Mouse (Mus musculus) gonadal fat pad, adult 2 months (tissue): Measurements from ENCODE around the gene Sipa1l1. TPM values are rescaled to one million over a fixed set of nuclear protein-coding genes. Genes with fewer than 3 reads are reported as not detected.
"Not testable (repeated sequence)": the region's sequence is repeated elsewhere in the genome, so short reads cannot be mapped to it uniquely, and the experiment has no call there.

ENCODE experiments used
- DNase-seq: peaks from one replicate; pipeline ENCODE4 v3.0.0-alpha.2; 2012; ENCODE audit warnings: low read depth
- polyA plus RNA-seq: library from polyadenylated mRNA; depleted of rRNA; stranded (reverse); fragments of >200 nt; gene quantifications from 2 replicates; pipeline ENCODE4 v1.2.3, GENCODE M21; 2012

The Sipa1l1 gene
- polyA plus RNA-seq, 1 experiment, result 26.8 TPM

- no peak for DNase-seq
Observed at GRCm38 (mm10) chr12:82476580-82476979, 307.5 kb downstream of the Sipa1l1 start.

GRCm38 (mm10) chr12:82477826-82478225 is 308.7 kb downstream of the Sipa1l1 start:
- DNase-seq, result no peak

- no peak for DNase-seq
Observed at GRCm38 (mm10) chr12:82478256-82478655, 309.1 kb downstream of the Sipa1l1 start.

GRCm38 (mm10) chr12:82479393-82479792 is 310.3 kb downstream of the Sipa1l1 start:
- DNase-seq, result no peak

- not testable (repeated sequence) for DNase-seq
Observed at GRCm38 (mm10) chr12:82480425-82480824, 311.3 kb downstream of the Sipa1l1 start.

- no peak for DNase-seq
Observed at GRCm38 (mm10) chr12:82485466-82485865, 316.3 kb downstream of the Sipa1l1 start.

GRCm38 (mm10) chr12:82486829-82487560 is 317.9 kb downstream of the Sipa1l1 start:
- no peak for DNase-seq

GRCm38 (mm10) chr12:82489093-82489492 is 320.0 kb downstream of the Sipa1l1 start:
- no peak for DNase-seq

- no peak for DNase-seq
Observed at GRCm38 (mm10) chr12:82489621-82490020, 320.5 kb downstream of the Sipa1l1 start.

GRCm38 (mm10) chr12:82492456-82492855 is 323.3 kb downstream of the Sipa1l1 start:
- DNase-seq, result no peak

- DNase-seq, result not testable (repeated sequence)
Observed at GRCm38 (mm10) chr12:82493260-82493659, 324.1 kb downstream of the Sipa1l1 start.

GRCm38 (mm10) chr12:82495936-82496335 is 326.8 kb downstream of the Sipa1l1 start:
- DNase-seq, result no peak

- DNase-seq, result no peak
Observed at GRCm38 (mm10) chr12:82497866-82498631, 328.9 kb downstream of the Sipa1l1 start.

- no peak for DNase-seq
Observed at GRCm38 (mm10) chr12:82498701-82499100, 329.6 kb downstream of the Sipa1l1 start.

- DNase-seq, result no peak
Observed at GRCm38 (mm10) chr12:82499731-82500130, 330.6 kb downstream of the Sipa1l1 start.
